Mouse (Mus musculus): ENCODE results near the gene 4930469K13Rik.

Gene 4930469K13Rik

DNA sequence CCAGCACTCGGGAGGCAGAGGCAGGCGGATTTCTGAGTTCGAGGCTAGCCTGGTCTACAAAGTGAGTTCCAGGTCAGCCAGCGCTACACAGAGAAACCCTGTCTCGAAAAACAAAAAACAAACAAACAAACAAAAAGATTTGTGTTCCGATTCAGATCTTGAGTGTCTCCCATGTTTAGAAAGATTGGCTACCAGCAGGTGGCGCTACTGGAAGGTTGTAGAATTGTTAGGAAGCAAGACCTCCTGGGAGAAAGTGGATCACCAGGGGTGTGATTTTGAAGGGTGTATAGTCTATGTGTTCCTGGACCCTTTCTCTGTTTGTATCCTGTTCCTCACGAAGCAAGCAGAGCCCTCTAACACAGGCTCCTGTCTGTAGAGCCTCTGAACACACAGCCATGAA is 139.6 kb downstream of the 4930469K13Rik start:
- in situ Hi-C loops (cut with MboI; ENCODE audit: low pct_unique_long_range_greater_than_20kb in 1 of 2, low sequenced_read_pairs in 2 of 2, unreplicated experiment in 1 of 2) = no loop called here

DNA sequence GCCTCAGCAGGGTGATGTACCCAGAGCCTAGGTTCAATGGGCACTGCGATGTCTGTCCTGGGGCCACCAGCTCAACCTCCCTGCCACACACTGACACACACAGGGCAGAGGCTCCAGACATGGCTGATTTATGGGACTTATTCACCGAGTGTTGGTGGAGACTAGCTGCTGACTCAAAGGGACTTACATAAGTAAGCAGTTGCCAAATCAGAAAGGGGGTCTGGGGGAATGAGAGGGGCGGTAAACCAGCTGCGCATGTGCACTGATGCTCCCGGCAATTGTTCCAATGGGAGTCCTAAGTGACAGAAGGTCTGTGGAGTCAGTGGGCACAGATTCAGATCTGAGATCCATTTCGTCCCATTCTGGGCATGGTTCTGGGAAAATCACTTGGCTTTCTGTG is 140.8 kb downstream of the 4930469K13Rik start:
- in situ Hi-C loops (cut with MboI; ENCODE audit: low pct_unique_long_range_greater_than_20kb in 1 of 2, low sequenced_read_pairs in 2 of 2, unreplicated experiment in 1 of 2) = no loop called here

GRCm38 (mm10) chr11:33956623-33957022 is 141.7 kb downstream of the 4930469K13Rik start:
- in situ Hi-C loops (cut with MboI; ENCODE audit: low pct_unique_long_range_greater_than_20kb in 1 of 2, low sequenced_read_pairs in 2 of 2, unreplicated experiment in 1 of 2) = no loop called here

- in situ Hi-C loops (cut with MboI; ENCODE audit: low pct_unique_long_range_greater_than_20kb in 1 of 2, low sequenced_read_pairs in 2 of 2, unreplicated experiment in 1 of 2) = no loop called here
Measured at GRCm38 (mm10) chr11:33955982-33956381, 142.4 kb downstream of the 4930469K13Rik start.

- in situ Hi-C loops (cut with MboI; ENCODE audit: low pct_unique_long_range_greater_than_20kb in 1 of 2, low sequenced_read_pairs in 2 of 2, unreplicated experiment in 1 of 2) = no loop called here
Measured at GRCm38 (mm10) chr11:33951684-33952625, 146.4 kb downstream of the 4930469K13Rik start.

GRCm38 (mm10) chr11:33951155-33951554 is 147.2 kb downstream of the 4930469K13Rik start:
- in situ Hi-C loops (cut with MboI; ENCODE audit: low pct_unique_long_range_greater_than_20kb in 1 of 2, low sequenced_read_pairs in 2 of 2, unreplicated experiment in 1 of 2) = no loop called here

GRCm38 (mm10) chr11:33946501-33946900 is 151.9 kb downstream of the 4930469K13Rik start:
- in situ Hi-C loops (cut with MboI; ENCODE audit: low pct_unique_long_range_greater_than_20kb in 1 of 2, low sequenced_read_pairs in 2 of 2, unreplicated experiment in 1 of 2) = no loop called here

DNA sequence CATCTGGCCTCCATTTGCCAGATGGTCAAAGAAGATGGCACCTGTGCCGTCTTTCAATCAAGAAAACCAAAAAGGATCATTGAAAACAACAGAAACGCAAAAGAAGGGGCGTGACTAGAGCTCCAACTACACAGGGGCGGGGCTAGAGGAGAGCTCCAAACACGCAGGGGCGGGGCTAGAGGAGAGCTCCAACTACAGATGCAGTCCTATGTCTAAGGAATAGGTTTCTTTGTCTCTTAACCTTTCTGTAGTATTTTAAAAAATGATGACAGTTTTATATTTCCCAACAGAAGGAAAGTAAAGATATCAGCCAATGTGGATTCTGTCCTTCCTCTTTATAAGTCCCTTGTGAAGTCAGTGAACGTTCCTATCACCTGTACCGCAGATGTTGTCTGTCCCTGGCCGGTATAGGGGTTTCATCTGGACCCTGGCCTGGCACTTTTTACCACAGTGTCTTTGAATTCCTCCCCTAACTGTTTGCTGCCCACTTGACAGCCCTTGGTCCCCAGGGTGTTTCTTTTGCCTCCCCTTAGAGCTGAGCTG is 153.5 kb downstream of the 4930469K13Rik start:
- in situ Hi-C loops (cut with MboI; ENCODE audit: low pct_unique_long_range_greater_than_20kb in 1 of 2, low sequenced_read_pairs in 2 of 2, unreplicated experiment in 1 of 2) = no loop called here

GRCm38 (mm10) chr11:33944067-33944785 is 154.1 kb downstream of the 4930469K13Rik start:
- in situ Hi-C loops (cut with MboI; ENCODE audit: low pct_unique_long_range_greater_than_20kb in 1 of 2, low sequenced_read_pairs in 2 of 2, unreplicated experiment in 1 of 2) = no loop called here

DNA sequence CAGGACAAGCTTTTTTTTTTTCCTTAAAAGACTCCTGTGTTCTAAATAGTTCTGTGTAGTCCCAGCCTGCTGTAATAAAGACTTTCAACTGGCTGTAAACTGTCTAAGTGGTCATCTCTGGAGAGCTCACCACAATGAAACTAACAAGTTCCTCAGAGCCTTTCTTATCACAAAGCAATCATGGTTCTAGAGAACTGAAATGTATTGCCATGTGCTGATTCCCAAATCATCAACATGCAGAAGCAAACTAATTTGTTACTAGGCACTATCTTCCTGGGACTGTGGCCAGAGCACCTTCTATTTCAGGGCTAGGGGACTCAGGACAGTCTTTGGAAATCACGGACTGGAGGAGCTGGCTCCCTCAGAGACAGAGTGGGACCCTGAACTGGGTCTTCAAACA is 154.8 kb downstream of the 4930469K13Rik start:
- in situ Hi-C loops (cut with MboI; ENCODE audit: low pct_unique_long_range_greater_than_20kb in 1 of 2, low sequenced_read_pairs in 2 of 2, unreplicated experiment in 1 of 2) = no loop called here

DNA sequence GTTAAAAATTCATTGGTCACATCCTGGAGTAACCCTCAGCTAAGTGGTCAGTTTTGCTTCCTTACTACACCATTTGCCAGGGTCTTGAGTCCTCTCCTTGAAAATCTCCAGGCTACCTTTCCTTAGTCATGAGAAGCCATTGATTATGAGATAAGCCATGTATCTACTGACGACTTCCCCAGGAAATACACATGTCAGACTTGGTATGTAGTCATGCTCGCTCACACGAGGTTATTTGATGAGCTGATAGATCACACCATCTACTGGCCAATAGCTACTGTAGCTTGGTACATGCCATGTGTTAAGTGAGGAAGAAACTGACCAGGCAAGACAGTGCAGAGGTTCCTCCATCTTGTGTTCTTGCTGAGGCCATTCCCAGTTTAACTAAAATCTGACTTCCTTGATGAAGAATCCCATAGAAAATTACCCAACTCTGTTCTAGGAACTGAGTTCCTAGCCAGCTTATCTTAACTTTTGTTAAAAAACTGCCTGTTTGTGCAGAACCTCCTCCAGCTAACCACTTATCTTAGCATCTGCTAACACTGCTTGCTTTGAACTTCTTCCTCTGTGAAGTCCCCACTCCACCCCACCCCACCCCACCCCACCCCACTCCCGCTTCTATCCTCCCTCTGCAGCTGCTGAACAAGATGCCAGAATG is 158.8 kb downstream of the 4930469K13Rik start:
- in situ Hi-C loops (cut with MboI; ENCODE audit: low pct_unique_long_range_greater_than_20kb in 1 of 2, low sequenced_read_pairs in 2 of 2, unreplicated experiment in 1 of 2) = no loop called here

DNA sequence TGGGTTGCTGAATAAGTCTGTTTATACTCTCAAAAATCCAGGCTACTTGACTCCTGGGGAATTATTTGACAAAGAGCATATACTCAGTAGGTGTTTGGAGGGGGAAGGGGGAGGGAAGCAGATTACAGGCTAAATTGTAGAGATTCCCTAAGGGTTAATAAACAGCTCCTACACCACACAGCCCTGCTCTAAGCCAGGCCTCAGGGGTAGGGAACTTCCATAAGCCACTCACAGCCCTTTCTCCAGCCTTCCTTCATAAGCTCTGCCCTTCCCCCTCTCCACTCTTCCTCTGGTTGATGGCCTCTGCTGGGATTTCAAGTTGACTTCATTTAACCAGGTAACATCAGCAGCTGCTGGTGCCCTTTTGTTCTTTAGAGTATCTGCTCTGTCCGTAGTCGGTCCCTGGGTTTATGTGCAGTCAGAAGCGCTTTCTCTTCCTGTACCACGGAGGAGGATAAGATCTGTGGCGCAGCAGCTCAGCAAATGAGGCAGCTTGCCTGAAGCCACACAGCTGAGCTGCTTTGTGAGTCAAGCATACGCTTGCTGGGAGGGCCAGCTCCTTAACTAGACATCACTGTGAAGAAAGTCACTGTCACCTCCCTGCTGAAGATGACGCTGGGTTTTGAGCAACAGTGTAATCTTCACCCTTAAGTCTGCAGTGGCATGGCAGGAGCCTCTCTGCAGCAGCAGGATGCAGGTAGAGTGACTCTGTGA is 159.6 kb downstream of the 4930469K13Rik start:
- in situ Hi-C loops (cut with MboI; ENCODE audit: low pct_unique_long_range_greater_than_20kb in 1 of 2, low sequenced_read_pairs in 2 of 2, unreplicated experiment in 1 of 2) = no loop called here

DNA sequence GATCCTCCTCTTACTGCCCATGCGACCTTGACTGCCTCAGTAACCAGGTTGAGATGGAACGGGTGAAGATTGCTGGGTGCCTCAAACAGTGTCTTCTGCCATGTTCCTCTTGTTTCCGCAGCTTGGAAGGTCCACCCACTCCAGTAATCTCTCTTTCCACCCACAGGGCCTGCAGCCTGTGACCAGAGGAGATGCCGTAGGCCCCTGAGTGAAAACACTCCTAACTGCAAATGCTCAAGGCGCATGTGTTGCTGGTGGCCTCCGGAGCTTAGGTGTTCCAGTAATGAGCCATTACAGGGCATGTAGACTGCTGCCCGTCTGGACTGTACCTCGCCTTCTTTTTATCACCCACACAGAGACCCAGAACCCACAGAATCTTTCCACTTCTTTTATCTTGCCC is 160.7 kb downstream of the 4930469K13Rik start:
- in situ Hi-C loops (cut with MboI; ENCODE audit: low pct_unique_long_range_greater_than_20kb in 1 of 2, low sequenced_read_pairs in 2 of 2, unreplicated experiment in 1 of 2) = no loop called here

DNA sequence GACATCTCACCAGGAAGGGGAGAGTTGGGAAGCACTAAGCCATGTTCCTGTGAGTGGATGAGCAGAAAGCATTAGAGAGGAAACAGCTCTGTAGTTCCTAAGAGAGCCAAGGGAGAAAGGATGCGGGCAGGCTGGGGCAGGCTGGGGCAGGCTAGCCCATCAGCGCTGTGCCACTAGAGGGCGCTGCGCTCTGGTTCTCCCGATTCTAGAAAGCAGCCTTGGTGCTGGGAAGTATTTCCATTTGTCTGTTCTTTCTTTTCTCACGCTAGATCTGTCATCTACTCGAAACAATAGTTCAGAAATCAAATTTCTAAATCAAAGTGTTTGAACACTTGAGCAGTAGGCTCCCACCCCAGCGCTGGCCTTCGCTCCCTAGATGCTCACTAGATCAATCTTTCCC is 164.1 kb downstream of the 4930469K13Rik start:
- in situ Hi-C loops (cut with MboI; ENCODE audit: low pct_unique_long_range_greater_than_20kb in 1 of 2, low sequenced_read_pairs in 2 of 2, unreplicated experiment in 1 of 2) = no loop called here

DNA sequence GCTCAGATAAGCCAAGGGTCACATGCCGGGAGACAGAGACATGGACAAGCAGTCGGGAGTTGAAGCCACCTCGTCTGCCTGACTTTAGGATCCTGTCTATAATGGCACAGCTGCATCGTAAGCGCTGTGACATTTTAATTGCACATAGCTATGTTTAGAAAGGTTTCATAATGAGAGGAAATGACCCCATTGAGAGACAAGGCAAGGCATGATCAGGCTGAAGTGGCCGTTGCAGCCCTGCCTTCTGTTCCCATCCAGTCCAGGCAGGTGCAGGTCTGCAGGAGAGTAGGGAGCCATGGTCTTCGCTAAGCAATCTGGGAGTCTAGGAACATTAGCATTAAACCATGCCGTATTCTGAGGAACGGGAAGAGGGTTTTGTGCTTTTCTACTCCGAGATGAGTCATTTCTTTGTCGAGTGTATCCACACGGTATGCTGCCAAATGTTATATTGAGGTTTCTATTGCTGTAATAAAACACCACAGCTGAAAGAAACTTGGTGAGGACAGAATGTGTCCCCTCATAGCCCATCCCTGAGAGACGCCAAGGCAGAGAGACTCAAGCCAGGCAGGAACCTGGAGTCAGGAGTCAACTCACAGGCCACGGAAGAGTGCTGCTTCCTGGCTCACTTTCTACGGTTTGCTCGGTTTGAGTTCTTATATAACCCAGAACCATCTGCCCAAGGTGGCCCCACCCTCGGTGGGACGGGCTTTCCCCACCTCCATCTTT is 165.8 kb downstream of the 4930469K13Rik start:
- in situ Hi-C loops (cut with MboI; ENCODE audit: low pct_unique_long_range_greater_than_20kb in 1 of 2, low sequenced_read_pairs in 2 of 2, unreplicated experiment in 1 of 2) = no loop called here

DNA sequence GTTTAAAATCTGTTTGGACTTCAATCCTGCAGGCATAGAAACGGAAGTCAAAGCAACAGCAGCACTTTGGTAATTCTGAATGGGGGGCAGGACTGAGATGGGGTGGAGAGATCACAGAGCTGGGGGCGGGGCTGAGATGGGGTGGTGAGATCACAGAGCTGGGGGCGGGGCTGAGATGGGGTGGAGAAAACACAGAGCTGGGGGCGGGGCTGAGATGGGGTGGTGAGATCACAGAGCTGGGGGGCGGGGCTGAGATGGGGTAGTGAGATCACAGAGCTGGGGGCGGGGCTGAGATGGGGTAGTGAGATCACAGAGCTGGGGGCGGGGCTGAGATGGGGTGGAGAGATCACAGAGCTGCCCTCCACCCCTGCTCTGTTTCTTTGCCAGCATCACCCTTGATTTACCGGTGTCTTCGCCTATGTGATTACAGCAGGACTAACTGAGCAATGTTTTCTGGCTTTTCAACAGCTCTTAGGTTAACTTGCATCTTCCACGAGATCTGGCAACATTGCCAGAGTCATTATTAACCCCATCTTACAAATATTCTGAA is 166.4 kb downstream of the 4930469K13Rik start:
- in situ Hi-C loops (cut with MboI; ENCODE audit: low pct_unique_long_range_greater_than_20kb in 1 of 2, low sequenced_read_pairs in 2 of 2, unreplicated experiment in 1 of 2) = no loop called here

- in situ Hi-C loops (cut with MboI; ENCODE audit: low pct_unique_long_range_greater_than_20kb in 1 of 2, low sequenced_read_pairs in 2 of 2, unreplicated experiment in 1 of 2) = no loop called here
Measured at GRCm38 (mm10) chr11:33929412-33929811, 168.9 kb downstream of the 4930469K13Rik start.

Measured in mouse embryonic stem cell (cell line).